Mouse (Mus musculus) cerebellum, adult 11 months (tissue): Measurements from ENCODE around the gene Vmn1r5.
"Not testable (repeated sequence)": the region's sequence is repeated elsewhere in the genome, so short reads cannot be mapped to it uniquely, and the experiment has no call there.

ENCODE experiments used
- DNase-seq: peaks from one replicate; pipeline ENCODE4 v3.0.0; 2022

The Vmn1r5 gene

GRCm38 (mm10) chr6:56969973-56970372 lies at the start of gene Vmn1r5:
Gene Vmn1r5 (plus strand): TSS chr6:56970273.
- DNase-seq: no peak

GRCm38 (mm10) chr6:56923331-56923725 lies 46.7 kb upstream of the Vmn1r5 start:
- no peak for DNase-seq

GRCm38 (mm10) chr6:56923726-56924707 lies 46.1 kb upstream of the Vmn1r5 start, which contains the start of the genes Nt5c3 and Vmn1r4:
Gene Nt5c3 (minus strand): TSS chr6:56923932.
Gene Vmn1r4 (plus strand): TSS chr6:56924015.
- DNase-seq: peak; percentile 95

- DNase-seq: no peak
Measured at GRCm38 (mm10) chr6:56931648-56932415, 38.2 kb upstream of the Vmn1r5 start.

GRCm38 (mm10) chr6:56932464-56932863 lies 37.6 kb upstream of the Vmn1r5 start:
- DNase-seq: no peak

- no peak for DNase-seq
Measured at GRCm38 (mm10) chr6:56934366-56934765, 35.7 kb upstream of the Vmn1r5 start.

GRCm38 (mm10) chr6:56956436-56956835 lies 13.6 kb upstream of the Vmn1r5 start:
- DNase-seq: no peak

- no peak for DNase-seq
Measured at GRCm38 (mm10) chr6:56996943-56997342, 26.9 kb downstream of the Vmn1r5 start, which contains the start of gene Vmn1r6. Gene Vmn1r6 (plus strand): TSS chr6:56997243.

- not testable (repeated sequence) for DNase-seq
Measured at GRCm38 (mm10) chr6:57025224-57025623, 55.2 kb downstream of the Vmn1r5 start, which contains the start of gene Vmn1r7. Gene Vmn1r7 (minus strand): TSS chr6:57025324.

- no peak for DNase-seq
Measured at GRCm38 (mm10) chr6:57031984-57032383, 61.9 kb downstream of the Vmn1r5 start, which contains the start of gene Vmn1r8. Gene Vmn1r8 (plus strand): TSS chr6:57032284.

- DNase-seq: no peak
Measured at GRCm38 (mm10) chr6:57034674-57035073, 64.6 kb downstream of the Vmn1r5 start.
